Mouse (Mus musculus): ENCODE data around the gene Stab1. TPM values are rescaled to one million over a fixed set of nuclear protein-coding genes. Genes with fewer than 3 reads are reported as not detected.

Stab1 gene
- polyA plus RNA-seq, 1 experiment from 2014 or later: 42.5 TPM

- peak; percentile 33 for TF ChIP-seq CTCF (IDR thresholded peaks at IDR 0.05; ENCODE audit: low read depth)
- no peak for TF ChIP-seq EP300 (IDR thresholded peaks at IDR 0.05; ENCODE audit: low read depth)
- H3K9me3 ChIP-seq (ENCODE audit: low read length): no peaks in the 10 kb centered on the region
- WGBS (ENCODE audit: insufficient replicate concordance): 6% methylated on average over 47 of the region's 63 CpGs
- H3K36me3 ChIP-seq (replicated peaks; ENCODE audit: insufficient read depth, low read length): peaks cover 6% of the 10 kb centered on the region; the same call in 1 of the 2 replicates
- H3K4me2 ChIP-seq (ENCODE audit: low read depth, low read length): peak within 1 kb of the TSS; percentile 87
- DNase-seq: peak; percentile 89
- H3K4me3 ChIP-seq (ENCODE audit: low read depth, low read length): peak within 1 kb of the TSS; percentile 64
- peak within 1 kb of the TSS; percentile 85 for H3K27ac ChIP-seq (ENCODE audit: low read depth)
- ATAC-seq: peak; percentile 58
- H3K9ac ChIP-seq (replicated peaks): peak within 1 kb of the TSS; percentile 82
- H3K4me1 ChIP-seq (ENCODE audit: insufficient read depth): peaks cover 58% of the 10 kb centered on the region
- H3K27me3 ChIP-seq (ENCODE audit: insufficient read depth, low read length): no peaks in the 10 kb centered on the region
Observed at GRCm38 (mm10) chr14:31130236-31131220, 37.9 kb downstream of the Stab1 start, which contains the start of gene Nt5dc2. TSS of gene Nt5dc2 (plus strand) at chr14:31131053.

GRCm38 (mm10) chr14:31129326-31130235, 38.9 kb downstream of the Stab1 start:
- no peak for TF ChIP-seq EP300 (IDR thresholded peaks at IDR 0.05; ENCODE audit: low read depth)
- no peak for TF ChIP-seq CTCF (IDR thresholded peaks at IDR 0.05; ENCODE audit: low read depth)
- Histone ChIP-seq H3K4me3 (ENCODE audit: low read depth, low read length) (peak overlapping the region; percentile 75), H3K27ac (ENCODE audit: low read depth) (no peak overlapping the region; the same call in 1 of the 2 replicates), H3K9ac (replicated peaks) (no peak overlapping the region), H3K9me3 (ENCODE audit: low read length) (no peaks in the 10 kb centered on the region), H3K36me3 (replicated peaks; ENCODE audit: insufficient read depth, low read length) (no peaks in the 10 kb centered on the region), H3K4me1 (ENCODE audit: insufficient read depth) (peaks cover 61% of the 10 kb centered on the region), H3K4me2 (ENCODE audit: low read depth, low read length) (peak overlapping the region; percentile 88), H3K27me3 (ENCODE audit: insufficient read depth, low read length) (no peaks in the 10 kb centered on the region)
- 56% methylated on average over 15 of the region's 15 CpGs for WGBS (ENCODE audit: insufficient replicate concordance)
- no peak for DNase-seq
- no peak for ATAC-seq

GRCm38 (mm10) chr14:31128826-31129219, 39.6 kb downstream of the Stab1 start, which contains the start of gene Smim4:
TSS of gene Smim4 (minus strand) at chr14:31128956.
- ATAC-seq (peak; percentile 90), DNase-seq (peak; percentile 97)
- Histone ChIP-seq H3K4me1 (ENCODE audit: insufficient read depth) (peaks cover 61% of the 10 kb centered on the region), H3K9me3 (ENCODE audit: low read length) (no peaks in the 10 kb centered on the region), H3K4me2 (ENCODE audit: low read depth, low read length) (peak within 1 kb of the TSS; percentile 88), H3K27ac (ENCODE audit: low read depth) (peak within 1 kb of the TSS; percentile 89), H3K36me3 (replicated peaks; ENCODE audit: insufficient read depth, low read length) (no peaks in the 10 kb centered on the region), H3K9ac (replicated peaks) (peak within 1 kb of the TSS; percentile 78), H3K27me3 (ENCODE audit: insufficient read depth, low read length) (no peaks in the 10 kb centered on the region), H3K4me3 (ENCODE audit: low read depth, low read length) (peak within 1 kb of the TSS; percentile 75)
- WGBS (ENCODE audit: insufficient replicate concordance): 1% methylated on average over 33 of the region's 33 CpGs
- TF ChIP-seq EP300 (IDR thresholded peaks at IDR 0.05; ENCODE audit: low read depth): peak; percentile 66
- peak; percentile 78 for TF ChIP-seq CTCF (IDR thresholded peaks at IDR 0.05; ENCODE audit: low read depth)

GRCm38 (mm10) chr14:31128101-31128825, 40.2 kb downstream of the Stab1 start:
- Histone ChIP-seq H3K9ac (replicated peaks) (peak overlapping the region; percentile 78), H3K27ac (ENCODE audit: low read depth) (peak overlapping the region; percentile 89), H3K9me3 (ENCODE audit: low read length) (no peaks in the 10 kb centered on the region), H3K4me2 (ENCODE audit: low read depth, low read length) (peak overlapping the region; percentile 88), H3K36me3 (replicated peaks; ENCODE audit: insufficient read depth, low read length) (peaks cover under 1% of the 10 kb centered on the region; the same call in 1 of the 2 replicates), H3K27me3 (ENCODE audit: insufficient read depth, low read length) (no peaks in the 10 kb centered on the region), H3K4me1 (ENCODE audit: insufficient read depth) (peaks cover 57% of the 10 kb centered on the region), H3K4me3 (ENCODE audit: low read depth, low read length) (peak overlapping the region; percentile 75)
- peak; percentile 18 for ATAC-seq
- peak; percentile 65 for DNase-seq
- TF ChIP-seq EP300 (IDR thresholded peaks at IDR 0.05; ENCODE audit: low read depth) (no peak), CTCF (IDR thresholded peaks at IDR 0.05; ENCODE audit: low read depth) (no peak)
- WGBS (ENCODE audit: insufficient replicate concordance): 2% methylated on average over 23 of the region's 23 CpGs

- Histone ChIP-seq H3K9me3 (ENCODE audit: low read length) (no peaks in the 10 kb centered on the region), H3K4me2 (ENCODE audit: low read depth, low read length) (peak overlapping the region; percentile 59), H3K4me1 (ENCODE audit: insufficient read depth) (peaks cover 42% of the 10 kb centered on the region), H3K36me3 (replicated peaks; ENCODE audit: insufficient read depth, low read length) (peaks cover 11% of the 10 kb centered on the region), H3K27me3 (ENCODE audit: insufficient read depth, low read length) (no peaks in the 10 kb centered on the region), H3K9ac (replicated peaks) (0 out of 2 replicates have a peak overlapping the region, but pooled peaks have one; percentile 13), H3K27ac (ENCODE audit: low read depth) (0 out of 2 replicates have a peak overlapping the region, but pooled peaks have one; percentile 53), H3K4me3 (ENCODE audit: low read depth, low read length) (no peak overlapping the region)
- DNase-seq (peak; percentile 18), ATAC-seq (no peak)
- 79% methylated on average over 8 of the region's 8 CpGs for WGBS (ENCODE audit: insufficient replicate concordance)
- TF ChIP-seq EP300 (IDR thresholded peaks at IDR 0.05; ENCODE audit: low read depth) (no peak), CTCF (IDR thresholded peaks at IDR 0.05; ENCODE audit: low read depth) (no peak)
Observed at GRCm38 (mm10) chr14:31126826-31127225, 41.6 kb downstream of the Stab1 start.

All from liver, postnatal 0 days (tissue).